8 mouse cellular contexts compared by ENCODE assay signal in genomic region chr3:126596491-126597160, GRCm38 (mm10). TPM values are rescaled to one million over a fixed set of nuclear protein-coding genes. Genes with fewer than 3 reads are reported as not detected.
A peak's percentile ranks its signal among the peaks of the same experiment; 100 is the strongest.
DNase-seq lines count a peak whose midpoint lies in the region; ATAC-seq lines count a peak whose summit lies in the region.

No protein-coding gene starts in this region.

- H3K27me3 ChIP-seq in hindbrain, embryonic 15.5 days: no peaks in the 10 kb centered on the region

- H3K9me3 ChIP-seq in hindbrain, embryonic 15.5 days: no peaks in the 10 kb centered on the region

- H3K27ac ChIP-seq in hindbrain, embryonic 15.5 days (replicated peaks): peak overlapping the region; percentile 98

- H3K4me1 ChIP-seq in hindbrain, embryonic 15.5 days (replicated peaks): peaks cover 22% of the 10 kb centered on the region; the same call in 1 of the 2 replicates

- H3K4me2 ChIP-seq in hindbrain, embryonic 15.5 days: peak overlapping the region; percentile 92

- DNase-seq in R1 (ENCODE audit: low read depth, low spot score): peak; percentile 79
- peak; percentile 91 to 95 for DNase-seq in cerebellum, postnatal 10 days
- DNase-seq in frontal cortex, postnatal 25 days (ENCODE audit: low spot score in 2 of 2): peak; percentile 54 to 70
- peak; percentile 54 for DNase-seq in left cerebral cortex, adult 11 months (ENCODE audit: low spot score)
- peak; percentile 88 for DNase-seq in lung, postnatal 36 days
- peak; percentile 86 for DNase-seq in retina, embryonic 14.5 days (ENCODE audit: low spot score)
- peak; percentile 92 to 93 for DNase-seq in thymus, postnatal 36 days

- 0% methylated on average over 53 of the region's 69 CpGs for WGBS in hindbrain, embryonic 15.5 days

- peak overlapping the region; percentile 73 for H3K4me3 ChIP-seq in hindbrain, embryonic 15.5 days

- ATAC-seq in hindbrain, embryonic 15.5 days (ENCODE audit: low FRiP score, low read depth): peak; percentile 91

- H3K9ac ChIP-seq in hindbrain, embryonic 15.5 days: peak overlapping the region; percentile 85

- H3K36me3 ChIP-seq in hindbrain, embryonic 15.5 days: 0 out of 2 replicates have a peak, but pooled peaks cover 1% of the 10 kb centered on the region

RNA-seq across cellular contexts. Expression of gene Camk2d, which starts 0.5 kb away (rescaled TPM):
- polyA plus RNA-seq in hindbrain, embryonic 15.5 days (2015; fragmentation: Nextera tagmentation; extraction: Ambion mirVana): 82.1 and 85.4 TPM in 2 replicates

Comparison
In these comparisons a context has a peak if more than half of its experiments do, and no peak if none do; other contexts are left out.
1. Peak in every context shown above with its lines: DNase-seq, ATAC-seq, H3K4me3 ChIP-seq and H3K27ac ChIP-seq.